Mouse (Mus musculus) forebrain, postnatal 0 days (tissue): ENCODE results near the gene Olfr639. TPM values are rescaled to one million over a fixed set of nuclear protein-coding genes. Genes with fewer than 3 reads are reported as not detected.

Experiments
- ATAC-seq: fragments of 200-750 bp; cut with Nextera tagmentation; 2 replicates; pipeline ENCODE4 v1.8.0; 2017; ENCODE audit warnings: mild to moderate bottlenecking, moderate library complexity
- DNase-seq: peaks from one replicate; pipeline ENCODE4 v3.0.0-alpha.2; 2015
- H3K27ac ChIP-seq: fragments of 300-500 bp; sonication (generic); 2 replicates; pipeline ENCODE4 v1.5.1; 2014; ENCODE audit warnings: low read depth, mild to moderate bottlenecking, antibody characterized with exemption, low read length, moderate library complexity, mixed read lengths
- H3K27me3 ChIP-seq: fragments of 300-500 bp; sonication (generic); 2 replicates; pipeline ENCODE4 v1.6.1; 2014; ENCODE audit warnings: mild to moderate bottlenecking, low read length, mixed read lengths; ENCODE audit not compliant: insufficient read depth
- H3K36me3 ChIP-seq: fragments of 300-500 bp; sonication (generic); 2 replicates; pipeline ENCODE4 v1.6.1; 2014; ENCODE audit warnings: mild to moderate bottlenecking, moderate library complexity; ENCODE audit not compliant: insufficient read depth
- H3K4me1 ChIP-seq: fragments of 300-500 bp; sonication (generic); 2 replicates; pipeline ENCODE4 v1.6.1; 2014; ENCODE audit warnings: antibody characterized with exemption; ENCODE audit not compliant: insufficient read depth
- H3K4me2 ChIP-seq: fragments of 300-500 bp; sonication (generic); 2 replicates; pipeline ENCODE4 v1.6.1; 2014; ENCODE audit warnings: low read depth, mild to moderate bottlenecking, moderate library complexity
- H3K4me3 ChIP-seq: fragments of 300-500 bp; sonication (generic); 2 replicates; pipeline ENCODE4 v1.5.1; 2014; ENCODE audit warnings: low read depth, low read length, mixed read lengths
- H3K9ac ChIP-seq: fragments of 300-500 bp; sonication (generic); 2 replicates; pipeline ENCODE4 v1.6.1; 2014; ENCODE audit warnings: mild to moderate bottlenecking
- H3K9me3 ChIP-seq: fragments of 300-500 bp; sonication (generic); 2 replicates; pipeline ENCODE4 v1.6.1; 2016; ENCODE audit warnings: low read length
- CTCF ChIP-seq: sonication (generic); IDR thresholded peaks from 2 replicates; pipeline ENCODE4 v1.5.1; 2016; ENCODE audit warnings: antibody characterized with exemption, control low read depth, low read depth
- WGBS: fragments of 180-500 bp; shearing (Covaris S2); extraction: QIAGEN DNeasy Blood & Tissue Kit; methylation state at CpG from one replicate; pipeline ENCODE4 v1.1.7; 2014; 5-methylcytosine and 5-hydroxymethylcytosine counted together
- polyA plus RNA-seq: library from polyadenylated mRNA; unstranded; fragments of >200 nt; fragmentation: Nextera tagmentation; extraction: Ambion mirVana; gene quantifications from 2 replicates; pipeline ENCODE4 v1.2.1, GENCODE M21; 2015
- total RNA-seq: library from RNA; depleted of rRNA; stranded (reverse); fragments of >200 nt; gene quantifications from 2 replicates; pipeline ENCODE4 v1.2.3, GENCODE M21; 2014; rRNA removed

The Olfr639 gene
- total RNA-seq: not detected in 2 replicates
- polyA plus RNA-seq: not detected in 2 replicates

- no peak for TF ChIP-seq CTCF
- Histone ChIP-seq H3K27me3 (no peaks in the 10 kb centered on the region), H3K9ac (no peak within 1 kb of the TSS), H3K9me3 (no peaks in the 10 kb centered on the region), H3K4me2 (no peak within 1 kb of the TSS), H3K4me3 (no peak within 1 kb of the TSS), H3K36me3 (no peaks in the 10 kb centered on the region), H3K4me1 (no peaks in the 10 kb centered on the region), H3K27ac (no peak within 1 kb of the TSS)
- no peak for DNase-seq
- ATAC-seq: no peak
Measured at GRCm38 (mm10) chr7:104017203-104017602, at the start of gene Olfr639. TSS of gene Olfr639 (minus strand) at chr7:104017303.

DNA sequence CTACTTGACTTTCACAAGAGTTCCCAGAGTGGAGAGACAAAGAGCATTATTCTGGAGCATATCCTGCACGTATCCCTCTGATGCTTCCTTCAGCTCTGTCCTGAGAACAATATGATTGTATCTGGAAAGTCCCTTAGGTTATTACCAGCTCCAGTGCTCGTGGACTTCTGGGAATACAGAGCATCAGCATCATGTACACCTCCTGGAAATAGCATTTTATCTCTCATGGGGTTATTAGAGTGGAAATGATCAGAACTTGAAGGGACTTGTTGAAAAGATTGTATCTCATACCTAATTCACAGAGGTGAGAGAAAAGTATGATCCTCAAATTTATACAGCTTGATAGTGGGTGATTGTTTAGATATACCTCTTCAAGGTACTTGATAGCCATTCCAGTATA lies 44.2 kb upstream of the Olfr639 start, which contains the start of gene 4930516K23Rik:
Gene 4930516K23Rik, minus strand, starts transcription at position 101 of the 400 bp plus-strand sequence.
- H3K9ac ChIP-seq: no peak within 1 kb of the TSS
- WGBS: 55% methylated on average over 2 of the region's 2 CpGs
- no peaks in the 10 kb centered on the region for H3K9me3 ChIP-seq
- H3K27ac ChIP-seq: no peak within 1 kb of the TSS
- no peaks in the 10 kb centered on the region for H3K36me3 ChIP-seq
- no peaks in the 10 kb centered on the region for H3K27me3 ChIP-seq
- H3K4me3 ChIP-seq: no peak within 1 kb of the TSS
- DNase-seq: no peak
- no peak for ATAC-seq
- no peak within 1 kb of the TSS for H3K4me2 ChIP-seq
- no peak for TF ChIP-seq CTCF
- no peaks in the 10 kb centered on the region for H3K4me1 ChIP-seq

DNA sequence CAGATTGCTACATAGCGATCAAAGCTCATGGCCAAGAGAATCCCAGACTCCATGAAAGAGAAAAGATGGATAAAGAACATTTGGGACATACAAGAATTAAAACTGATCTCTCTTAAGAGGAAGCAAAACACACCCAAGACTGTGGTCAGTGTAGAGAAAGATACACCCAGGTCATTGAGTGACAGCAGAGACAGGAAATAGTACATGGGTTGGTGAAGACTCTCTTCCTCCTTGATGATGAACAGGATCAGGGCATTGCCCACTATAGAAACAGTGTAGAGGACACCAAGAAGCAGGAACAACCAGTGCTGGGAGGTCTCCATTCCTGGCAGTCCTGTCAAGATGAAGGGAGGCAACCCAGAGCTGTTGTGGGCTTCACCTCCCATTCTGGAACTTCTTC lies 42.1 kb upstream of the Olfr639 start:
- ATAC-seq (no peak), DNase-seq (no peak)
- H3K4me2 ChIP-seq: no peak overlapping the region
- no peak overlapping the region for H3K9ac ChIP-seq
- no peak overlapping the region for H3K27ac ChIP-seq
- no peaks in the 10 kb centered on the region for H3K9me3 ChIP-seq
- WGBS: 94% methylated on average over 1 of the region's 1 CpGs
- H3K27me3 ChIP-seq: no peaks in the 10 kb centered on the region
- H3K4me3 ChIP-seq: no peak overlapping the region
- no peaks in the 10 kb centered on the region for H3K4me1 ChIP-seq
- no peak for TF ChIP-seq CTCF
- no peaks in the 10 kb centered on the region for H3K36me3 ChIP-seq

- Histone ChIP-seq H3K4me2 (no peak within 1 kb of the TSS), H3K4me3 (no peak within 1 kb of the TSS), H3K9me3 (no peaks in the 10 kb centered on the region), H3K4me1 (no peaks in the 10 kb centered on the region), H3K36me3 (no peaks in the 10 kb centered on the region), H3K27me3 (no peaks in the 10 kb centered on the region), H3K27ac (no peak within 1 kb of the TSS), H3K9ac (no peak within 1 kb of the TSS)
- DNase-seq (no peak), ATAC-seq (no peak)
- TF ChIP-seq CTCF: no peak
- 72% methylated on average over 1 of the region's 1 CpGs for WGBS
Measured at GRCm38 (mm10) chr7:104052566-104052965, 35.5 kb upstream of the Olfr639 start, which contains the start of gene Olfr642. TSS of gene Olfr642 (minus strand) at chr7:104052666.

DNA sequence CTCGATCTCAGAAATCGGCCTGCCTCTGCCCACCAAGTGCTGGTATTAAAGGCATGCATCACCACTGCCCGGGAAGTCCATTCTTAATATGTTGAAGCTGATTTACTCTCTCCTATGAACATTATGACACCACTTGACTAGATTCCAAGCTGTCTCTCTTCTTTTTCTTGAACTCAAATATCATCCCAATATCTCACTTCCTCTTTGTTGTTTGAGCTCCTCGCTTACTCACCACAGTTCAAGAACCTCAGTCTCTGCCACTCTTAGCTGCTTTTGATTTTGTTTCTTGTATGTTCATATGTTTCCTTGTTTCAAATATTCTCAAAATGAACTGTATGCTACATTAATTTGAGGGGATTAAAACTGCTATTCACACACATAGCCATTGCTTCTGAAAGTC lies 33.6 kb upstream of the Olfr639 start:
- TF ChIP-seq CTCF: no peak
- H3K4me1 ChIP-seq: no peaks in the 10 kb centered on the region
- no peak overlapping the region for H3K9ac ChIP-seq
- no peak overlapping the region for H3K27ac ChIP-seq
- no peak for DNase-seq
- no peaks in the 10 kb centered on the region for H3K9me3 ChIP-seq
- ATAC-seq: no peak
- no peak overlapping the region for H3K4me2 ChIP-seq
- H3K36me3 ChIP-seq: no peaks in the 10 kb centered on the region
- H3K27me3 ChIP-seq: no peaks in the 10 kb centered on the region
- no peak overlapping the region for H3K4me3 ChIP-seq
- 88% methylated on average over 4 of the region's 4 CpGs for WGBS

DNA sequence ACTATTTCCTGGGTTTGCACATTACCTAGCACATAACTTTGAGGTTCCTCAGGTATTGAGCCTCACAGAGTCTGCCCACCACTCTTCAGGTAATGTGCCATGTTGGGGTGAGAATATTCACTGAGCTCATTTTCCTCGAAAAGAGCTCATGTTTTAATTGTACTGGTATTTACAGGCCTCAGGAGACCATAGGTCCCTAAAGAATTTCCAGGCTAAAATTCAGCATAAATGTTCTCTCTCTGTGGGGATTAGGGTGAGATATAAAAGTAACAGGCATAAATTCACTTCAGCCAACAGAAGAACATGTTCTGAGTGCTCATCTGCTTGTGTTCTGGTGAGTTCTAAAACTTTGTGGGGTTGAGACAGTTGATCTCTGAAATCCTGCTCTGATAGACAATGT lies 18.0 kb upstream of the Olfr639 start, which contains the start of gene Olfr641:
Gene Olfr641, plus strand, starts transcription at position 301 of the 400 bp plus-strand sequence.
- Histone ChIP-seq H3K9ac (no peak within 1 kb of the TSS), H3K4me2 (no peak within 1 kb of the TSS), H3K27ac (no peak within 1 kb of the TSS), H3K9me3 (no peaks in the 10 kb centered on the region), H3K4me1 (no peaks in the 10 kb centered on the region), H3K36me3 (no peaks in the 10 kb centered on the region), H3K4me3 (no peak within 1 kb of the TSS), H3K27me3 (no peaks in the 10 kb centered on the region)
- WGBS: 61% methylated on average over 1 of the region's 1 CpGs
- DNase-seq (no peak), ATAC-seq (no peak)
- no peak for TF ChIP-seq CTCF

GRCm38 (mm10) chr7:104026978-104027377 lies 9.9 kb upstream of the Olfr639 start:
- Histone ChIP-seq H3K36me3 (no peaks in the 10 kb centered on the region), H3K27me3 (no peaks in the 10 kb centered on the region), H3K4me3 (no peak overlapping the region), H3K9me3 (no peaks in the 10 kb centered on the region), H3K27ac (no peak overlapping the region), H3K4me1 (no peaks in the 10 kb centered on the region), H3K9ac (no peak overlapping the region), H3K4me2 (no peak overlapping the region)
- no peak for ATAC-seq
- no peak for TF ChIP-seq CTCF
- no peak for DNase-seq
- WGBS: 83% methylated on average over 3 of the region's 3 CpGs
